Mouse (Mus musculus) erythroid progenitor cell, adult 5-6 weeks (primary cell): ENCODE measurements around the gene Layn. TPM values are rescaled to one million over a fixed set of nuclear protein-coding genes. Genes with fewer than 3 reads are reported as not detected.

Experiments used
- ATAC-seq: replicated peaks from 2 replicates; pipeline ENCODE4 v1.8.0; 2016; ENCODE audit warnings: moderate number of reproducible peaks, mild to moderate bottlenecking, moderate TSS enrichment, inconsistent platforms; ENCODE audit not compliant: poor library complexity, low FRiP score, severe bottlenecking
- total RNA-seq, 2 experiments: library from RNA; stranded (forward) in 1 of 2; stranded (reverse) in 1 of 2; fragments of 150-400 nt in 1 of 2; fragments of 186-747, 209-891 nt in 1 of 2; gene quantifications; 2 replicates each; pipeline versions ENCODE4 v1.2.3 to v1.2.4; 2015 to 2017; ENCODE audit warnings: low replicate concordance in 2 of 2

Layn gene
- total RNA-seq (2015; ENCODE audit: low replicate concordance) (not detected in 2 replicates), total RNA-seq (2017; ENCODE audit: low replicate concordance) (1.7 and 2.0 TPM in 2 replicates)

- ATAC-seq: 0 out of 2 replicates have a peak, but pooled peaks have one; percentile 30
Measured at GRCm38 (mm10) chr9:51076979-51077315, at the start of gene Layn. Gene Layn, minus strand, starts transcription at chr9:51077094.

GRCm38 (mm10) chr9:51114767-51115166 is 37.9 kb upstream of the Layn start:
- ATAC-seq: no peak

DNA sequence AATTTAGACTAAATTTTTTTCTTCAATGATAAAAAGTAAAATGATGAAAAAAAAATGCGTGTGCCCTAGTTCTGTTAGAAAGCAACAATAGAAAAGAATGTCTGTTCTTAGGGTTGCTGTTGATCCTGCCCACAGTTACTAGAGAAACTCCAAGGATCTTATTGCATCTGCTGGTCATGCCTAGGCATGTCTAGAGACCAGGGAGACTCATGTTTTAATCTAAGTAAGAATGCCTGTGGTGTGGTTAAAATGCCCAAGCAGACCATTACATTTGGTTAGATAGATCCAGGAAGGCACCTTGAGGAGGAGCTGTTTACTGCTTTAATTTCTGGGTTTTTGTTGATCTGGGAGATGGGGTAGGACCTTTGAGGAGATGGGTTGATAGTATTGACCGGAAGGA is 28.9 kb upstream of the Layn start:
- ATAC-seq: no peak

- ATAC-seq: no peak
Measured at GRCm38 (mm10) chr9:51103808-51104514, 27.1 kb upstream of the Layn start.

GRCm38 (mm10) chr9:51102963-51103807 is 26.3 kb upstream of the Layn start:
- ATAC-seq: no peak

- 0 out of 2 replicates have a peak, but pooled peaks have one; percentile 25 for ATAC-seq
Measured at GRCm38 (mm10) chr9:51101756-51102425, 25.0 kb upstream of the Layn start, which contains the start of gene 4833427G06Rik. Gene 4833427G06Rik, minus strand, starts transcription at chr9:51102078.

DNA sequence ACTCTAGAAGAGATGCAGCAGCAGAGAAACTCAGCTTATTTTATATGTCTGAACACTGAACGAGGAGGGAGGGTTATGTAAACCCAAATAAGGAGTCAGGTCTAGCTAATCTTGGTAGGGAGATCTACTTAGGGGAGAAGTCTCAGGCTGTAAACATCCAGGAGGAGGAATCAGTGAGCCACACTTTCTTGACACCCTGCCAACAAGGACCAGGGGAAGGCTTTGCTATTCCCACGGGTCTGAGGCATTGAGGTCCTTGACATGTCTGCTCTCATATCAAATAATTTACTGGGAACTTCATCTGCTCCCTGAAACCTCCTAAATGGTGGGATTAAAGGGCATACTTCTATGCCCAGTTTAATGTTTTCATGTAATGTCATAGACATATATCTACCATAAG is 19.4 kb upstream of the Layn start:
- ATAC-seq: no peak

DNA sequence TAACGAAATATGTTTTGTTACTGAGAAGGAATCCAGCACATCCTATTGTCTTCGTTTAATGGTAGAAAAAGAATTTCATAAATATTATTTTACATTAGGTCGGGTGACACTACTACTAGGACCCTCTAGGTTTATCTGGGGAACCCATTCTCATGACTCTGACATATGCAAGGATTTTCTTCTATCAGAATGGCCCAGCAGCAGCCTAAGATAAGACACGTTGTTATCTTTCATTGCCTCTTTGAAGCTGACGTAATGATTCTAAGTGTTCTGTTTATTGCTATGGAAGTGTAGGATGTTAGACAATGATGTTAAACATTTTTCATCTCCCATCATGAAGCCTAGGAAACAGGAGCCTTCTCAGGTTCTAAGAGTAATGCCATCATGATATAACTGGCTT is 16.8 kb upstream of the Layn start:
- no peak for ATAC-seq

GRCm38 (mm10) chr9:51081614-51082013 is 4.7 kb upstream of the Layn start:
- no peak for ATAC-seq

- ATAC-seq: no peak
Measured at GRCm38 (mm10) chr9:51076300-51076978, 455 bp downstream of the Layn start.

DNA sequence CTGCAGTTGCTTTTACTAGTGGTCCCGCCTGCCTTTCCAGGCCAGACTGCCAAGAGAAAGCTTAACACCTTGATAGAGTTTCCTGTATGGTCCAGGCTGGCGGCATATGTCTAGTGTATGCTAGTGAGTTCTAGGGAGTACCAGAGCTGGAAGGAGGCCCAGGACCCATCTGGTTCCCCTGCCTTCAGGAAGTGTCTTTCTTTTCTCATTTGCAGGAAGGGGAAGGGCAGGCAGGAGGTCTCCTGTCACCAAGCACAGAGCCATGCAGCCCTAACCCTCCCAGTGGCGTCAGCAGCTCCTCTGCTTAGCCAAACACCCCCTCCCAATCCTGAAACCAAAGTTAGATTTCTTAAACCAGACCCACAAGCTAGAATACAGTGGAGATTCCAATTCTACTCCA is 1.1 kb downstream of the Layn start:
- ATAC-seq: no peak

DNA sequence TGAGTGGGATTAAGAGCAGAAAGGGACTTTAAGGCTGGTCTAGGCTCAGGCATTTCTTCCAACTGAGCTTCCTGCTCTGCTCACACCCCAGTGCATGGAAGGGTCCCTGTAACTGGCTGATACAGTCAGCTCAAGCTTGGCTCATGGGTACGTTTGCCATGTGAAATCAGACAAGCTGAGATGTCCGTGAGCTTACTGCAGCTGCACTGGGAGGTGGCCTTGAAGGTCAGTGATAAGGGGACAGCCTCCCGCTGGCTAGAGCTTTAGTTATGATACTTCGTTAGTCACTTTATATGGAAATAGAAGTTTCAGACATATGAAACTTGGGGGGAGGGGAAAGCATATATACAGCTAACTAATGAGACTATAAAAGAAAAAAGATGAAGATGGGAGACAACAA is 6.1 kb downstream of the Layn start:
- no peak for ATAC-seq

DNA sequence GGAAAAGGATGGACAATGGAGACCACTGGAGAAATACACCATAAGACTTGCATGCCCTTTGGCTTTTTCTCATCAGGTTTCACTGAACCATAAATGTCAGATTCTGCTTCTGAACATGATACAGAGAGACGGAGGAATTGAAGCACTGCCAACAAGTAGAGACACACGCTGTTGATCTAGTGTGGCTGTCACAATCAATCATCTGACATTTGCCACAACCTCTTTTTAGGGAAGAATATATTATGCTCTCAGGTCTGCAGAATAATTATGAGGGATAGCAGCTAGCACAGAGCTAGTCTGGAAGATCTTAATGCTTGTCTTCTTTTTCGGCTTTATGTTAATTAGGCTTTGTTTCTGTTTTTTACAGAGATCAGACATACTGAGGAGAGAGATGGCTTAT is 8.7 kb downstream of the Layn start:
- ATAC-seq: no peak

DNA sequence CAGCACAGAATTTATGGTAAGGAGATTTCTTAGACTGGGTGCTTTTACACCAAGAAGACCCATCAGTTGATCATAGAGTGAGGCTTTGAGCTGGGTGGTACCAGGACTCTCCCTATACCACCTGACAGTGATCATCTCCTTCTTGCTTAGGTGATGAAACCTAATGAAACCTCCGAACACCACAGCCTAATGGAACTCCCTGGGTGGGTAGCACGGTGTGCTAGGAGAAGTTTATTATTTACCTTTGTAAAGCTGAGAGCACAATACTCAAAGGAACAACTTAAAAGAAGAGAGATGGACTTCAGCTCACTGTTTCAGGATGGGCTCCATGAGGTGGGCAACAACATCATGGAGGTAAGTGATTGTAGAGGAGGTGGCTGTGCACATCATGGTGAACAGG is 16.3 kb downstream of the Layn start, which contains the start of gene Btg4:
Gene Btg4, plus strand, starts transcription at position 301 of the 400 bp plus-strand sequence.
- no peak for ATAC-seq

GRCm38 (mm10) chr9:51058951-51059521 is 17.9 kb downstream of the Layn start:
- no peak for ATAC-seq

GRCm38 (mm10) chr9:51056360-51057324 is 20.3 kb downstream of the Layn start:
- ATAC-seq: no peak

DNA sequence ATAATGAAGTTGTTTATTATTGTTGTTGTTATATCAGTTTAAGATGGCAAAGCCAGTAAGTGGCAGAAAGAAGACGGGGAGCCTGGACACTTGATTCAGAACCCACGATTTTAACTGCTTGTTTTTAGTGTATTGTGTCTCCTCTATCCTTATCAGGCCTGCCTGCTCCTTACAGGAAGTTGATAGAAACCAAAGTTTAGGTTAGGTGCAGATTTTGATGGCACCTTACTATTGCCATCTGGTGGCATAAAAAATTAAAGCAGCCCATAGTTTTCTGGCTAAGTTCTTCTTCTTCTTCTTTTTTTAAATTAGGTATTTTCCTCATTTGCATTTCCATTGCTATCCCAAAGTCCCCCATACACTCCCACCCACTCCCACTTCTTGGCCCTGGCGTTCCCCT is 24.7 kb downstream of the Layn start:
- no peak for ATAC-seq

DNA sequence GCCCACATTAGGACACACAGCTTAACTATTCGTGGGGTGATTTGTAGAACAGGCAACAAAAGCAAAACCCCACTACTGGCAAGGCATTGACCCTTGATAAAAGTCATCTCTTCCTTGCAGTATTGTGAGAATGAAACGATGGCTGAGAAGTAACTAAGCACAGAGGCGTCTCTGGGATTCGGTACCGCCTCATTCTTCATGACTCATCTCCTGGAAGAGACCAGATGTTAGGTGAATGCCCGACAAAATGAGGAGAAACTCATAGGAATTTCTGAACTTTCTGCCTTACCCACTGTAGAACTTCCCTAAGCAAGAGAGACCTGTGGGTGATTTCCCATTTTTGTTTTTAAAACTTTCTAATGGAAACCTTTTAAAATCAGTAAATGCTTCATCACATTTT is 34.8 kb downstream of the Layn start:
- no peak for ATAC-seq
